19 mouse cellular contexts compared by ENCODE assay signal in the genomic region with DNA sequence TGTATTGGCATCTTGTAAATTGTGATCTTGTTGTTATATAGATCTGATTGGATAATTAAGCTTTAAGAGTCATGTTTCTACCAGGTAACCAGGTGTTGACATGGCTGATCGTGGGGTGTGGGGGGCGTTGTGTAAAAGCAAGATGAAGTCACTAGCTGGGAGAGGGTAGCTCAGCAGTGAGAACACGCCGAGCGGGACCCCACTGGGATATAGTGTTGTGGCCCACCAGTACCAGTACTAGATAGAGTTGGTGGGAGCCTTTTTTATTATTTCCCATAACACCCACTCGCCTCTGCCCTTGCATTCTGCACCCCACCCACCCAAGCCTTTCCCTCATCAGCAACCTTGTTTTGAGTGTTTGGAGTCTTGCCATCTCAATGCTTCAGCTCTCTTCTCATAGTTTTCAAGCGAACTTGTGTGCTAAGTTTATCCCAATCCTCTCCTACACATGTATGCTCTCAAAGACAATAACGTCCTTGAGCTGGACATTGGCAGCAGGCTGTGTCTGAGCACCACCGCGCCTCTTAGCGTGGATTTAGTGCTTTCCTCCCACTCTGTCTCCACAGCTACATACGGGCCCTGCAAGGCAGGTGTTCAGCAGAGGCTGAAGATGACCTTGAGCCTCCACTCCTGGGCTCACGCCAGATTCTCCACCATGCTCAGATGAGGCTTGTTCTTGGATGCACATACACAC.
"Had no signal": no experiment of that assay in that cellular context is flagged by ENCODE, and none has a peak within 500 bp of the region (broad histone marks: within the 10 kb centered on the region; RNA-seq: fewer than 3 reads in every experiment).

No protein-coding gene starts in this region.

- H3K4me3 ChIP-seq: liver, embryonic 12.5 days; midbrain, embryonic 10.5 days; midbrain, embryonic 12.5 days; myocyte; neural tube, embryonic 13.5 days; neural tube, embryonic 15.5 days; stomach, embryonic 15.5 days had no signal

- H3K27ac ChIP-seq: liver, embryonic 12.5 days; liver, embryonic 14.5 days; midbrain, embryonic 10.5 days; midbrain, embryonic 12.5 days; neural tube, embryonic 13.5 days; neural tube, embryonic 15.5 days; stomach, embryonic 15.5 days; stomach, postnatal 0 days had no signal

- H3K27me3 ChIP-seq: liver, embryonic 12.5 days; midbrain, embryonic 12.5 days; neural tube, embryonic 13.5 days; neural tube, embryonic 15.5 days; stomach, embryonic 15.5 days had no signal

- DNase-seq: lung, adult 18-20 months; lung, embryonic 14.5 days; lung, postnatal 4 days; midbrain, embryonic 14.5 days; retina, postnatal 1 day; right cerebral cortex, postnatal 25 days; right cerebral cortex, postnatal 4 days; thymus, adult 2 months; thymus, postnatal 25 days; thymus, postnatal 4 days had no signal
